Mouse (Mus musculus): ENCODE results near the gene Susd1.

Gene Susd1

DNA sequence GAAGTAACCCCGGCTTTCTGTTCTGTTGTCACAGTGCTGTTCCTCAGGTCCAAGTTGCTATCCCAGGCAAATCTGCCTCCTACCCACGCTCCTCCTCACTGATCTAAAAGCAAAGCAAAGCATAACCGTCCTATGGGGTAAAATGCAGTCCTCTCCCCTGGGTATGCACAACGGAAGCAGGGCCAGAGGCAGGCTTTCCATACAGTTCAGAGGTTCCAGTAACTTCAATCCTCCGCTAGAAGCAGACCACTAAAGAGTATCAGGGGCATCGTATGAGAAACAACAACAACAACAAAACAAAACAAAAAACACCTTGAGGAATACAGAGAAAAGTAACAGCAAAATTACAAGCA, 100.9 kb downstream of the Susd1 start:
- DNase-seq, result no peak

DNA sequence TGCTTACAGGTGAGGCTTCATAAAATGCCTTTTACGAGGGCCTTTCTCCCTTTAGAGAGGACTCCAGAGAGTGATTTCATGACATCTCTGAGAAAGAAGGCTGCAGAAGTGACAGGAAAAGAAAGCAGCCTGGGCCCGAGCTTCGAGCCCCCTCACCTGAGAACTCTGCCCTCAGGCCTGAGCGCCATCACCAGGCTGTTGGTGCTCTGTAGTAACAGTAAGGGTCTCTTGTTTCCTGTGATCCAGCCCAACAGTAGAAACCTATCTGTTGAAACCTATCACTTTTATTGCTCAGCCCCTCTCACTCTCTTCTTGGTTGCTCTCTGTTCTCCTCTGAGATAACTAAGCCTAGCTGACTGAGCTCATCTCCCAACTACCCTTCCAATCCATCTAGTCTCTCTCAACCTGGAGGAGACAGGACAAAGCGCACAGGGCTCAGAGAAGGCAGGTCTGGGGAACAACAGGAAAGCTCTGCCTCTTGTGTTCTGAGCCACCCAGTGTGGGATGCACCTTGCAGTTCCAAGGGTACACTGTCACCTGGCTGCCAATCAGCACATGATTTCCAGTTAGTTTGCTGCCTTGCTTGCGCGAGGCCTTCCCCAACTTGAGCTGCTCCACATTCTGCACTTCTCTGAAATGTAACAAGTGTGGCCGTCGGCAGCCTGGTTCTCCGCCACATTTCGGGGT, 101.4 kb downstream of the Susd1 start:
- DNase-seq, result peak; percentile 25

DNA sequence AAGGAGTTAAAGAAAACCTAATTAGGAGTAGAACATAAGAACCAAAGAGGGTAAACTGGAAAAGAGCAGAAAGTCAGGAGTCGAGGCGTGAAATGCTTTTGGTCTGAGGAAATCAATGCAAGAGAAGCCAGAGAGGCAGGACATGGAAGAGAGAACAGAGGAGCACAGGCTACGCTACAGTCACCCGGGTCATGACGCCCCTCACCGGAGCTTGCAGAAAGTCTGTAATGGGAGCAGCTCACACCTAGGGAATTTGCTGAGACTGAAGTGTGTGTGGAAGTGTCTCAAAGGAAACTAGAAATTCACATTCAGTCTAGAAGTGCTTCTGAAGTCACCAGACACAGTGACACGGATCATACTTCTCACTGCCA, 102.0 kb downstream of the Susd1 start:
- DNase-seq, result peak; percentile 8

DNA sequence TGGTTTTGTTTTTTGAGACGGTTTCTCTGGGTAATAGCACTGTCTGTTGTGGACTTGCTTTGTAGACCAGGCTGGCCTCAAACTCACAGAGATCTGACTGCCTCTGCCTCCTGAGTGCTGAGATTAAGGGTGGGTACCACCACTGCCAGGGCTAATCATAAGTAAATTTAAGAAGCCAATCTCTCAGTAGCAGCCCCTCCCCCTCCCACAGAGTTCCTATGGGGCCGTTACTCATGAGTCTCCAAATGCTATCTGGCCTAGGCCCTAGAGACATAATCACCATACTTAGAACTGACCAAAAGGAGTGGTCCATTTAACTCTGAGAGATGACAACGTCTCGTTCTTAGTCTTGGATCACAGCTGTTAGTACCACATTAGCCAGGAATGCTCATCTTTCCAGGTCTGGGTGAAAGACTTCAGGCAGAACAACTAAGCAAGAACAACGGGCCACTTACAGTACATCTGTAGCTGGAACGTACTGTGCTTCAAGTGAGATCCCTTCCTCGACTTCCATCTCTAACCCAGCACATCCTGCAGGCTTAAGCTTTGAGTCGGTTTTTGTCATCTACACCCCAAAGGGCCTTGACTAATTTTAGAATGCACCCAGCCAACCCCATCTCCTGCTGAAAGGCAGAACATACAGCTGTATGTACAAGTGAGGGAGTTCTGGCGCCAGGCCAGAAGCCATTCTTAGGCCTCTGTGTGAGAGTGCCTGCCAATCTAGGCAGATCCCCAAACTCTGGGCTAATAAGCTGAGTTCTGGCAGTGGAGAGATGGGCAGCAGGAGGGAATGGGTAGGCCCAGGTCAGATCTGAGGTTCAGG, 102.6 kb downstream of the Susd1 start:
- DNase-seq, result peak; percentile 64

DNA sequence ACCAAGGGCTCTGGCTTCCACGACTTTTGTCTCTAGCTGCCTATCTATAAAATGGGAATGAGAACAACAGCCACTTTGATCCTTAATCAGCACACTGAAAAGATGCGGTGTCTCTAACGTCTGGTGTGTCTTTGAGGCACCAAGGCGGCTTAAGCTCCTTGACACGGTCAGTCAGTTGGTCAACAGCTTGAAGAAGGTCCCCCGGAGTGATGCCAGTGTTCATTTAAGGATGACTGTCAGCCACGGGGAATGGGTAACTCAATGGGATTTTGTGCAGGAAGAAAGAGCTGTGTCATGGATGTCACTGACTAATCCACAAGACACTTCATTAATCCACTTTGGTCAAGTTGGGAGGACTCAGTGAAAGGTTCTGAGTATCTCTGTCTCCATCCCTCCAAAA, 103.3 kb downstream of the Susd1 start:
- DNase-seq, result peak; percentile 2

DNA sequence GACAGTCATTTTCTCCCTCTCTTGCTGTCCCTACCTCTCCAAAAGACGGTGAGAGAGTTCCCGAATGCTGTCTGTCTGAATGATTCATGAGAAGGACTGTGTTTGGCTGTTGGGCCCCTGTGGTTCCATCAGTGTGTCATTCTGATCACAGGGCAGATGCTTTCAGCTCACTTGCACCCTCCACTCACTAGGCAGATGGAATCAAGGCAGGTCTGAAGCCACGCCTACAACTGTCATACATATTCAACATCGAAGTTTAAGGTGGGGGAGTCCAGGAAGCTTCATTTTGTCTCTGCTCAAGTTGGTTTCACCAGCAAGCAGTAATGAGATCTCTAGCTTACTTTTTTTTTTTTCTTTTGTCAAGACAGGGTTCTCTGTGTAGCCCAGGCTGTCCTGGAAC, 104.2 kb downstream of the Susd1 start:
- DNase-seq, result peak; percentile 43

DNA sequence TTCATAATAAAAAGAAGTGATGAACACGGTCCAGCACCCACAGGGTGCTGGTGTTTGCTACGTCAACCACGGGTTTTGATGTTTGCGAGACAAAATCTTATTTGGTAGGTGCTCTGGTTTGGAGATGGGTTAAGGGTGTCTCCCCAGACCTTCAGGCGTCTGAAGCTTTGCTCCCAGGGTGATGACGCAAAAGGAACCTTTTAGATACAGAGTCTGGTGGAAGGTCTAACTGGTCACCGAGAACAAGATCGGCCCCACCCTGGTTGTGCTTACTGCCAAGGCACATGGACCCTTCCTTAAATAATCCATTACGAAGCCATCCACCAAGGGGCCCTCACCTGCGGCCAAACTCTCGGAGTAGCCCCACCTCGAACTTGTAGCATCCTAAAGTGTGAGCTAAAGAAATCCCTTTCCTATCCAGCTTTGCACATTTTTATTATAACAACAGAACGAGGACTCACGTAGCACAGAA, 105.0 kb downstream of the Susd1 start:
- DNase-seq, result no peak

DNA sequence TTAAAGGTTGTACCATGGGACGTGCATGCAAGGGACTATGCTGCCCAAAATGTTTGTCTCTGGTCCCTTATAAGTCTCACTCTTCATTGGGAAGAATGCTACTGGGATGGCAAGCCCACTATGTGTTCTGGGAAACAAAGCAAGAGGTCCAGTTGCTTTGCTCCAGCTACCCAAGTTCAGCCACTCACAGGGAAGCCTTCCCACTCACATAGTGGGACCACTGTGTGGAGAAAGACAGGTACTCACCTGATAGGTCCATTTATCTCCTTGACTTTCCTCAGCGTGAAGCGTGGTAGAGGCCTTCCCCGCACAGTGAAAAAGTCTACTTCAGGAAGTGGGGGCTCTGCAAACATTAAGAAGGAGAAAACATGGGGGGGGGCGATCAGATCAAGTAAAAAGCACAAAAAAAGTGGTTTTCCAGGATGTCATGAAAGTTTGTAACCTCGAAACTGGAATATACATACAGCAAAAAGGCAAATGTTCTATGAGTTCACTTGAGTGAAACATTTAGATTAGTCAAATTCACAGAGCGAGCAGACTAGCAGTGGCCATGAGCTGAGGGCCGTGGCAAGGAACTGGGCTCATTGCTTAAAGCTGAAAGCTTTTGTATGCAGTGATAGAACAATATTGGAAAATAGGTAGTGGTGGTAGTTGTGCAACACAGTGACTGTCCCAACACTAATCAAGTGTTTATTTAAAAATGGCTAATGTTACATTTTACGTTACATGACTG, 105.6 kb downstream of the Susd1 start:
- DNase-seq, result no peak

DNA sequence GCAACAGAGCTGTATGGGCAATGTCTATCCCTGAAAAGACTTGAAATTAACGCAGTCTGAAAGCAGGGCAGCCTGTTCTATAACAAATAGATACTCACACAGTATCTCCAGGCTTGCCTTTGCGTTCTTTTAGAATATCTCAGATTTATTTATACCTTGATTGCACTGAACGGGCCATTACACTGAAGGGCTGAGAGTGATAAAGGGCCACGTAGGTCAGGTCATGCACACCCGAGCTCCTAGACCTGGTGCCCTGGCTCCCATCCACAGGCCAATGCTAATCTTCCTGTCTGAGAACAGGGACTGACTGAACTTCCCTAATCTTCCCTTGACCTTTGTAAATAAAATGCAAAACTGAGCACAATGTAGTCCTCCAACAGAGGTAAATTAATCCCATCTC, 106.3 kb downstream of the Susd1 start:
- DNase-seq, result no peak

DNA sequence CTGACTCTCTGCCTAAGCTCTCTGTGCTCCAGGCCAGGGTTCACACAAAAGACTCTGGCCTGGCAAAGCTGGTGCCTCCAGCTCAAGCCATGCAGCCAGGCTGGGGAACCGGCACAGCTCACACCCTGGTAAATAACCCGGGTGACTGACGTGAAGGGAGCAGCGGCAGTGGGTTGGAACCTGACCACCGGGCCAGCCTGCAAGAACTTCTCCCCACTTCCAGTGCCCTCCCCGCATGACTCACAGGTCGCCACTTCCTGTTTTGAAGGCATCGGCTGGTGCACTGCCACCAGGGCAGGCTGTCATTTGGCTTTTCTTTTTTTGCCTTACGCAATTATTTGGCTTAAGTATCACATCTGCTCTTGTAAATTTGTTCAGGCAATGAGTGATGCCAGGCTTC, 106.8 kb downstream of the Susd1 start:
- peak; percentile 84 for DNase-seq

DNA sequence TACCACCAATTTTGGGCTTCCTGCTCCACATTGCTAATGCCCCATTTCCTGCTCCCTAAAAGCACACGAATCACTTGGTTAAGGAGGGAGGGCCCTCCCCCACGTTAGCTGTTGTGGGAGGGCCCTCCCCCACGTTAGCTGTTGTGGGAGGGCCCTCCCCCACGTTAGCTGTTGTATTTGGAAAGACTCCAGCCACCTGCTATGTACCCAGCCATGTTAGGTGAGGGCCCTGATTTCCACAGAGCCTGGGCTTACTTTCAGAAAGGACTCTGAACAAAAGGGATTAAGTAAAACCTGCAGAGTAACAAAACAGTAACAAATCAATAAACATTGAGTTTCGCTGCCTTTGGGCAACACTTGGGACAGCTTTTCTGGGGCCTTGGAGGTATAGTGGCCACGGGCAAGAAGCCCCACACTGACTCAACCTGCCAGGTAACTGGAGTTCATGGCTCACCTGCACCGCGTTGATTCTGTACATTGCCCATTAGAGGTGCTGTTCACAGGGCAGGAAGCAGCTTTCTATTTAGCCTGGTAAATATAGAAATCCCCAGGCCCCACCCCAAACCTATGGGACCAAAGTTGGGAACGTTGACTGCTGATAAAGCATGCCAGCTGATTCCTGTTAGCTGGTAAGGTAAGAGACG, 107.3 kb downstream of the Susd1 start:
- peak; percentile 45 for DNase-seq

DNA sequence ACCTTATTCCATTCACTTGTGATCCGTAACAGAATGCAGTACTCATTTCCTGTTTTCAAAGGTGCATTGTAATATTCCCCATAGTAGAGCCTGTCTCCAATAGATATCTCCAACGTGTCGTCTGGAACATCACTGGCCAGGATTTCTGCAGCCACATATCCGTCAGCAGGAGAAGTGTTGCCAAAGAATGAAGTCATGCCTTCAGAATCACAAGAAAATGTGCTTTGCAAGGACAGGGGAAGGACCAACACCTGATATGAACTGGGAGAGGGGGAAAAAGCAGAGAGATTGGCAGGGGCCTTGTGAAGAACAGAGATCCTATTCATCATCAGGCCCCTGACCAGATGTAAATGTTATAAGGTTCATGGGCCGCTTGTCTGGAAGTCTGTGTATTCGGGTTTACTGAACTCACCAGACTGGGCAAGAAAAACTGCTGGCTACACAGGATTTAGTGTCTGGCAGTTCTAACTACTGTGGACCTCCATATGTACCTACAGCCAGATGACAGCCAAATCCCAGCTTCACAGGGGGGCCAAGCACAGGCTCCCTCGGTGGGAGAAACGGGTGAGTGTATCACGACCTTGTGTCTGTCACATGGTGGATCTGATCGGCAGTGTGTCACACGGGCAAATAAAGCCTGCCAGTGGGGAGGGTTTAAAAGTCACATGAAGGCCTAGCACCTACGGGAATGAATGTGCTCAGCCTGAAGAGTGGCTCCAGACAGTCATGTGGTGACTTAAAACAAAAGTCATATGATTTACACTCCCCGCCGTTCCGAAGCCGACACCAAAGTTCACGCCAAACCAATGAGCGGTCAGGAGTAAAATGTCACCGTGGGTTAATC, 108.8 kb downstream of the Susd1 start:
- DNase-seq, result no peak

DNA sequence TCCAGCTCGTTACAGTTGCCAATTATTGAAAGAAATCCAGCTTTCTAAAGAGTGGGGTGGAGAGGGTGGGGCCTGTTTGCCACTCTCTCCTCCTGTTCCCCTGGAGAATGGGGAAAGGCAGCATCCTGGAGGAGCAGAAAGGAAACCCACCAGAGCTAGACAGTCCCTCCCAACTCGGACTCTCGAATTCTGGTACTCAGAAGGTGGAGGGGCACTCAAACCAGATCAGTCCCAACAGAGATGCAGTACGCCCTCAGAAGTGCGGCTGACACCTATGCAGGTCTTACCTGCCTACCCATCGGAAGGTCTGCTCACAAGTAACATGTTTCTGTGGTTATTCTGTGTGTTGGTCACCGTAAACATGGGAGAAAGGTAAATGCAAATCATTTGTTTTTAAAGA, 109.6 kb downstream of the Susd1 start:
- DNase-seq, result no peak

DNA sequence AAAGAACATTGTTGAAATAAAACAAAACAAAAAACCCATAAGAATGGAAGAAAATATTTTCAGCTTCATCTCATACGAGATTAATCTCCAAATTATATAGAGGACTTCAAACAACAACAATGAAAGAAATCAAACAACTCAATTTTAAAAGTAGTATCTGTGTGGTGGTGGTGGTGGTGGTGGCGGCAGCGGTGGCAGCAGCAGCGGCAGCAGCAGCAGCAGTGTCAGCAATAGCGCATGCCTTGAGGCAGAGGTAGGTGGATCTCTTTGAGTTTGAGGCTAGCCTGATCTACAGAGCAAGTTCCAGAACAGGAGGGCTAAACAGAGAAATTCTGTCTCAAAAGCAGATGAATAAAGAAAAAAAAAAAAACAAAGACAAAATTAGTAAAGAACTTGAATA, 110.4 kb downstream of the Susd1 start:
- DNase-seq, result no peak

DNA sequence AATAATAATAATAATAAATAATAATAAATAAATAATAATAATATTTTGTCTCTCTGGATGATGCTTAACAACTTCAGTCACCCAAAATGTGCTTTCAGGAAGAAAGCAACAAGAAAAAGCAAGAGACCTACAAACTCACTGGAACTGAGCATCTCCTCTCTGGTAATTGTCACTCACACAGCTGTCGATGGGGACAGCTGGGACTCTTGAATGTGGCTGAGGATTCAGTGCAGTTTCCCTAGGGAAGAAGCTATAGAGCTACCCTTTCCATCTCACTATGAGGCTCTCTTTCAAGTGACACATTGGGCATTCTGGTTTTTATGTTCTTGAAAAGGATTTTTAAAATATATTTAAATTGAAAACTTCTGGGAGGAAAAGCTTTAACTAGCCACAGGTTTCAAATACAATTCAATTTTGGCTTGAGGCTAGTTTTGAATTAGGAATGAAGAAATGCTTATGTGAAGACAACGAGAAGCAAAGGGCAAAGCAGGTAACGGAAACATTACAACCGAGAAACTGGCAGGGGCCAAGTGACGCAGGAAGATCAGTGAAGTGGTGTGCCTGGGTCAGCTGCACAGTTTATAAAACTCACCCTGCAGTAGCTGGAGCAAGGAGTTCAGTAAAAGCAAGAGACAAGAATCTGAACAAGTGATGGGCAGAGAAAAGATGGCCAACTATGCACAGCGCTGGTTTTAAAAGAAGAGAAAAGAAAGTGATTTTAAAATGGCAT, 112.2 kb downstream of the Susd1 start:
- DNase-seq, result no peak

DNA sequence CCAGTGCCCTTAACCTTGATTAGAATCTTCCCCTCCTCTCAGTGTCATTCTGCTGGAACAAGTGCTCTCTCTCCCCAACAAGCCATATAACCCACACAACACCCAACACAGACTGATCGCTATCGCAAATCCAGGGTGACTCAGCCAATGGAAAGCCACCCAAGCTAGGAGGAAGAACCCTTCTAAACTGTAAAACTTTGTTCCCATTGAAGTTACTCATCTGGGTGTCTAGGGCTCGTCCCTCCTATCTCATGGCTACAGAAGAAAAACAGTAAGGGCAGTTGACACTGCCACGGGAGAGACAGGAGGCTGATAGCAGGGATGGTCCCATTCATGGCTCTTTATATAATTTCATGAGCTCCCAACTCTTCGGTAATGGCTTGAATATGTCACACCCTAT, 114.1 kb downstream of the Susd1 start:
- DNase-seq, result no peak

DNA sequence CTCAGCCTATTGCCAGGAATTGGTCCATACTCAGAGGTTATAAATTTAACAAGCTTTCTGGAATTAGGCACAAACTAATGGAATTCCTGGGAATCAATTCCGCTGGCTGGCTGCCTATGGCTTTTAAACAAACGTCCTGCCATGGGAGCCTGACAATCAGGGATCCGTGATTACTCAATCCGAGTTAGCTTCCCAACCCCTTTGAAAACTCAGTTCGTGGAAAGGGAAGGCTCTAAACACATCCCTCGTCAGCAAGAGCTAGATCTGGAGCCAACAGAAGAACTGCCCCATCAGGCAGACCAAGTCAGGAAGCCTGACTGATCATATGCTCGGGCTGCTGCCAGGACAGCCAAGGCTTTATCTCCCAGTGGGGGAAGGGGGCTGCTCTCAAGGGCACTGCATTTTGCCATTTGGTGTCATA, 115.2 kb downstream of the Susd1 start:
- DNase-seq, result no peak

DNA sequence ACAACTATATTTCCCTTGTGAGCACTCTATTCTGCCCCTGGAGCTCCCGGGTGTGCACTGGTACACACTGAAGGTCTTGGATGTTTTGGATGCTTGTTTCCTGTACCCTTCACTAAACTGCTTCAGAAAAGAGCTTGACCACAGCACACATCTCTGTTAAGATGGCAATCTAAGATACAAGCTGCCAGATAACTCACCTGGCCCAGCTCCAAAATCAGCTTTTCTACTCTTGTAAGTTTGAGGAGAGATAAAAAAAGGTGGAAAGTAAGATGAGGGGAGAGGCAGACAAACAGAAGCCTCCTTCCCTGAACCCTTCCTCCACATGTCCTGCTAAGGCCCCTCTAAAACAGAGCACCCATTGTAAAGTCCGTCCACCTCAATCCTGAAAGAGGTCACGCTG, 115.7 kb downstream of the Susd1 start:
- no peak for DNase-seq

DNA sequence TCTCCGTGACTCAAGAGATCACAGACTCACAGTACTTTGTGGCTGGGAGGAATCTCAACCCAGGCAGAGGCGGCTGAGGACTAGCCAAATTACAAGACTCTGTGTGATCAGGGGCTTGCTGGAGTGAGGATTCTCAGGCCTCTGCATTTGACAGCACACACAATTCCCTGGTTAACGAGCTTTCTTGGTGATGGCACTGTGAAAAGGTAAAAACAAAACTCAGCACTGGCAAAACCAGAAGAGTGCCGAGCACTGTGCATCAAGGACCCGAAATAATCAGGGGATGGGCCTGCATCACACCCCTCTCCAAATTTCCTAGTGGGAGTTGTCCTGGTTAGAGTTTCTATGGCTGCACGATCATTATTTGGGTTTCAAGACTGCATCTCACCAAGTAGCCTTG, 116.4 kb downstream of the Susd1 start:
- DNase-seq, result no peak

DNA sequence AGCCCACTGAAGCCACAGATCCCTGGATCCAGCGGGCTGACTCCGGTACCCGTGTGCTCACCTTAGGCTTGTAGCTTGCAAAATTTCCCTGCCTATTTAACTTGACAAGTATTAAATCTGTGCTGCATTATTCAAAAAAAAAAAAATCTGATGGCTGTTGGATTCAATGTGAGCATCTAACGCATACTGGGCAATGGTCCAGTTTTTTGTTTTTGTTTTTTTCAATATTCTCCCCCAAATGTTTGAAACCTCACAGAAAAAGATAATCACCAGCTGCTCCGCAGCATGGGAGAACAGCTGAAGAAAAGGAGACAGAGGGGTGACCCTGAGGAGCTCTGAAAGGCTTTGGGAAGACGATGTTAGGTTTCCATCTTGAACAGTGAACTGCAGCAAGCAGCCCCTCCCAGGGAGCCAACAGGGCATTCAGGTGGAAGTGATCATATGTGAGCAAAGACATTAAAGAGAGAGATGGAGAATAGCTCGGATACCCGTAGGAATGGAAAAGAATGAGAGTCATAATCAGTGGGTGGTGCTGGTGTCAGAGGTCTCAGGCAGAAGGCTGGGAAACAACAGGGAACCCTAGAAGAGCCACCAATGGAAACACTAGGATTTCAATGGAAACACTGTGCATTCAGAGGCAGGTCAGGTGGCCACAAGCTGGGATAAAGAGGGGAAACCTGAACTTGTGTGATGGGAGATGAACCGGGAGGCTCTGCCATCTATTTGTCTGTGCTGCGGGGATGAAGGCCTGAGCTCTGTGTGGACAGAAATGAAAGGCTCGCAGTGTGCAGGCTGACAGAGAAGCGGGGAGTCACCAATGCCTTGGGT, 117.0 kb downstream of the Susd1 start:
- no peak for DNase-seq
